Comparison of ENCODE assay signal across 9 mouse cellular contexts in the genomic region with DNA sequence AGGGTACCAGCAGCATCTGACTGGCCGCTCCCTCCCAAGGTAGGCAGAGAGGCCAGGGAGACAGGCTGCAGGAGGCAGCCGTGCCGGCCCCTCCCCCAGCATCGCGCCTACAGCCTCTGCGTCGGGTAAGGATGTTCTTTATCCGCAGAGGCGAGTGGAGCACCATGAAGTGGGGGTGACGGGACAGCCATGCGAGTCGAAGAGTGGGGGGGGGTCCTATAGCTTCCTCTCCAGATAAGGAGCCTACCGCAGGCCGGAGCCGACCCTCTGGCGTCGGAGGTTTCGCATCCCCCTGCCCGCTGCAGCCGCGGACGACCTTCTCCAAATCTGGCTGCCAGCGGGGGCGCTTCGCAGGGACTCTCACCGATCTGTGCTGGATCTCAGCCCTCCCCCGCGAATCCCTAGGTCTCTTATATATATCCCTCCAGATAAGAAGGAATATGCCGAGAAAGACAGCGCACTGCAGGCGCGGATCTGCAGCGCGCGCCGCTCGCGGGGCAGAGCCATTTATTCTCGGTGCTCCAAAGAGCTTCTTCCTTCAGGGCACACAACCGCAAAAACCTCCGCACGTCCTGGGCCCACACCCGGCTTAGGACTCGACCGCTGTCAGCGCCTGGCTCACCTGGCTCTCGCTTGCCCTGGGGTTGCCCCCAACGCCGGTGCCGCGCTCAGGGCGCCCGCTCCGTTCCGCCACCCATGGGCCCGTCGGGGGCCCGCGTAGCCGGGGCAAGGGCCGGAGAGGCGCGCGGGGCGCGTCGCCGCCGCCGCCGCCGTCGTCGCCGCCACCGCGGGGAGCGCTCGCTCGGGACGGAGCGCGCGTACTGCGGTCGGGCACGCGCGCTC. TPM values are rescaled to one million over a fixed set of nuclear protein-coding genes. Genes with fewer than 3 reads are reported as not detected.
DNase-seq lines count a peak whose midpoint lies in the region; ATAC-seq and TF ChIP-seq lines count a peak whose summit lies in the region.
"Had no signal": no experiment of that assay in that cellular context is flagged by ENCODE, and none has a peak within 500 bp of the region (broad histone marks: within the 10 kb centered on the region; RNA-seq: fewer than 3 reads in every experiment).

No protein-coding gene starts in this region.

- WGBS in kidney, adult 2 months, result 3% methylated on average over 89 of the region's 89 CpGs
- 0% methylated on average over 60 of the region's 89 CpGs for WGBS in hindbrain, embryonic 16.5 days
- WGBS in neural tube, embryonic 11.5 days, result under 1% methylated on average over 89 of the region's 89 CpGs

- H3K4me3 ChIP-seq in kidney, adult 2 months (ENCODE audit: insufficient read depth, low read depth, low read length), result peak overlapping the region; percentile 52
- H3K4me3 ChIP-seq in erythroblast, embryonic 14.5 days (replicated peaks), result peak overlapping the region; percentile 90
- peak overlapping the region; percentile 81 for H3K4me3 ChIP-seq in hindbrain, embryonic 16.5 days (ENCODE audit: low read length)
- H3K4me3 ChIP-seq in neural tube, embryonic 11.5 days (ENCODE audit: low read depth, low read length), result peak overlapping the region; percentile 87

- TF ChIP-seq CTCF in kidney, adult 2 months (conservative IDR thresholded peaks at IDR 0.05; ENCODE audit: insufficient read depth, insufficient read length, low read depth, low read length), result no peak

- TF ChIP-seq POLR2A in kidney, adult 2 months (IDR thresholded peaks at IDR 0.05; ENCODE audit: low read depth, low read length), result no peak

- H3K9me3 ChIP-seq in erythroblast, embryonic 14.5 days (ENCODE audit: control insufficient read depth, low read length), result no peaks in the 10 kb centered on the region; the same call in 1 of the 2 replicates
- H3K9me3 ChIP-seq in hindbrain, embryonic 16.5 days (ENCODE audit: control insufficient read depth, low read length), result no peaks in the 10 kb centered on the region
- no peaks in the 10 kb centered on the region for H3K9me3 ChIP-seq in neural tube, embryonic 11.5 days (ENCODE audit: control insufficient read depth, low read length)

- H3K27me3 ChIP-seq in kidney, adult 2 months (replicated peaks; ENCODE audit: control insufficient read depth, insufficient read depth, low read length), result no peaks in the 10 kb centered on the region
- H3K27me3 ChIP-seq in erythroblast, embryonic 14.5 days (ENCODE audit: control insufficient read depth), result peaks cover 99% of the 10 kb centered on the region
- H3K27me3 ChIP-seq in hindbrain, embryonic 16.5 days (replicated peaks; ENCODE audit: control insufficient read depth, insufficient read depth, low read length), result no peaks in the 10 kb centered on the region
- H3K27me3 ChIP-seq in neural tube, embryonic 11.5 days (ENCODE audit: control insufficient read depth, insufficient read depth, low read length), result peaks cover 30% of the 10 kb centered on the region

- H3K9ac ChIP-seq in hindbrain, embryonic 16.5 days (ENCODE audit: low read depth, low read length), result peak overlapping the region; percentile 98
- peak overlapping the region; percentile 90 for H3K9ac ChIP-seq in neural tube, embryonic 11.5 days (ENCODE audit: low read length)

- H3K4me2 ChIP-seq in hindbrain, embryonic 16.5 days (ENCODE audit: low read length), result peak overlapping the region; percentile 89
- peak overlapping the region; percentile 97 for H3K4me2 ChIP-seq in neural tube, embryonic 11.5 days (ENCODE audit: low read depth)

- H3K27ac ChIP-seq in kidney, adult 2 months (ENCODE audit: insufficient read depth, low read depth, low read length), result no peak overlapping the region
- H3K27ac ChIP-seq in hindbrain, embryonic 16.5 days (ENCODE audit: low read depth, low read length), result peak overlapping the region; percentile 96
- H3K27ac ChIP-seq in neural tube, embryonic 11.5 days (ENCODE audit: low read depth, low read length), result peak overlapping the region; percentile 76

- no peaks in the 10 kb centered on the region for H3K4me1 ChIP-seq in kidney, adult 2 months (ENCODE audit: control insufficient read depth, insufficient read depth, low read length)
- peaks cover 74% of the 10 kb centered on the region for H3K4me1 ChIP-seq in erythroblast, embryonic 14.5 days (ENCODE audit: control insufficient read depth)
- peaks cover 50% of the 10 kb centered on the region for H3K4me1 ChIP-seq in hindbrain, embryonic 16.5 days (ENCODE audit: control insufficient read depth, insufficient read depth, low read depth, low read length)
- peaks cover 41% of the 10 kb centered on the region for H3K4me1 ChIP-seq in neural tube, embryonic 11.5 days (ENCODE audit: control insufficient read depth, insufficient read depth, low read length)

- no peaks in the 10 kb centered on the region for H3K36me3 ChIP-seq in kidney, adult 2 months (ENCODE audit: control insufficient read depth, insufficient read depth, low read length)
- peaks cover 42% of the 10 kb centered on the region for H3K36me3 ChIP-seq in erythroblast, embryonic 14.5 days (ENCODE audit: control insufficient read depth)
- H3K36me3 ChIP-seq in hindbrain, embryonic 16.5 days (ENCODE audit: control insufficient read depth, insufficient read depth, low read length), result no peaks in the 10 kb centered on the region
- no peaks in the 10 kb centered on the region for H3K36me3 ChIP-seq in neural tube, embryonic 11.5 days (ENCODE audit: control insufficient read depth, insufficient read depth, low read length)

- peak; percentile 44 for ATAC-seq in hindbrain, embryonic 16.5 days
- ATAC-seq in neural tube, embryonic 11.5 days (ENCODE audit: insufficient read depth, low FRiP score, low TSS enrichment), result peak; percentile 35
- no peak for ATAC-seq in megakaryocyte-erythroid progenitor cell, adult 5-6 weeks (replicated peaks; ENCODE audit: low FRiP score, low TSS enrichment, poor library complexity, severe bottlenecking)

- DNase-seq in kidney, adult 2 months, result peak; percentile 15
- no peak for DNase-seq in kidney, adult 11 months
- DNase-seq in ZHBTc4 (ENCODE audit: low read depth, low spot score) (peak; percentile 65), liver (peak; percentile 75)
- peak; percentile 55 for DNase-seq in neural tube, embryonic 11.5 days (ENCODE audit: low spot score)

RNA-seq across cellular contexts. Expression of a gene that starts 1.1 kb away (rescaled TPM):
- polyA plus RNA-seq in kidney, adult 2 months (2012; rRNA removed), result 3.6 and 3.7 TPM in 2 replicates
- 7.6 and 9.7 TPM in 2 replicates for polyA plus RNA-seq in erythroblast, embryonic 14.5 days (2012)
- polyA plus RNA-seq in hindbrain, embryonic 16.5 days (2015; fragmentation: Nextera tagmentation; extraction: Ambion mirVana), result 109 and 117 TPM in 2 replicates
- 24.3 and 27.6 TPM in 2 replicates for polyA plus RNA-seq in neural tube, embryonic 11.5 days (2014; fragmentation: Nextera tagmentation; extraction: Ambion mirVana)
- 0.25 TPM in 1 of 2 replicates, not detected in the other for total RNA-seq in megakaryocyte-erythroid progenitor cell, adult 5-6 weeks (2014; fragmentation: Nextera tagmentation)
- 0.04 and 1.1 TPM in 2 replicates for total RNA-seq in megakaryocyte-erythroid progenitor cell, adult 5-6 weeks (2017)

RNA-seq across cellular contexts. Expression of a gene that starts 26.0 kb away (rescaled TPM):
- polyA plus RNA-seq in kidney, adult 2 months (2012; rRNA removed), result not detected in 2 replicates
- polyA plus RNA-seq in erythroblast, embryonic 14.5 days (2012), result not detected in 2 replicates
- 0.25 TPM in 2 replicates for polyA plus RNA-seq in hindbrain, embryonic 16.5 days (2015; fragmentation: Nextera tagmentation; extraction: Ambion mirVana)
- not detected in 2 replicates for polyA plus RNA-seq in neural tube, embryonic 11.5 days (2014; fragmentation: Nextera tagmentation; extraction: Ambion mirVana)
- not detected in 2 replicates for total RNA-seq in megakaryocyte-erythroid progenitor cell, adult 5-6 weeks (2014; fragmentation: Nextera tagmentation)
- not detected in 2 replicates for total RNA-seq in megakaryocyte-erythroid progenitor cell, adult 5-6 weeks (2017)
- total RNA-seq: adrenal gland, adult 18-20 months had no signal

RNA-seq across cellular contexts. Expression of a gene that starts 33.7 kb away (rescaled TPM):
- 44.0 and 45.3 TPM in 2 replicates for polyA plus RNA-seq in kidney, adult 2 months (2012; rRNA removed)
- 24.8 and 29.2 TPM in 2 replicates for polyA plus RNA-seq in erythroblast, embryonic 14.5 days (2012)
- polyA plus RNA-seq in hindbrain, embryonic 16.5 days (2015; fragmentation: Nextera tagmentation; extraction: Ambion mirVana), result 52.7 and 55.9 TPM in 2 replicates
- polyA plus RNA-seq in neural tube, embryonic 11.5 days (2014; fragmentation: Nextera tagmentation; extraction: Ambion mirVana), result 58.0 and 64.0 TPM in 2 replicates
- 39.5 and 41.5 TPM in 2 replicates for total RNA-seq in megakaryocyte-erythroid progenitor cell, adult 5-6 weeks (2014; fragmentation: Nextera tagmentation)
- 36.2 and 37.3 TPM in 2 replicates for total RNA-seq in megakaryocyte-erythroid progenitor cell, adult 5-6 weeks (2017)

RNA-seq across cellular contexts. Expression of a gene that starts 41.3 kb away (rescaled TPM):
- not detected in 2 replicates for polyA plus RNA-seq in kidney, adult 2 months (2012; rRNA removed)
- not detected in 2 replicates for polyA plus RNA-seq in erythroblast, embryonic 14.5 days (2012)
- polyA plus RNA-seq in hindbrain, embryonic 16.5 days (2015; fragmentation: Nextera tagmentation; extraction: Ambion mirVana), result 0.24 TPM in 2 replicates
- polyA plus RNA-seq in neural tube, embryonic 11.5 days (2014; fragmentation: Nextera tagmentation; extraction: Ambion mirVana), result not detected in 2 replicates
- not detected in 2 replicates for total RNA-seq in megakaryocyte-erythroid progenitor cell, adult 5-6 weeks (2014; fragmentation: Nextera tagmentation)
- total RNA-seq in megakaryocyte-erythroid progenitor cell, adult 5-6 weeks (2017), result not detected in 2 replicates
- total RNA-seq: adrenal gland, adult 18-20 months had no signal

RNA-seq across cellular contexts. Expression of a gene that starts 49.9 kb away (rescaled TPM):
- polyA plus RNA-seq in kidney, adult 2 months (2012; rRNA removed), result not detected in 2 replicates
- not detected in 2 replicates for polyA plus RNA-seq in erythroblast, embryonic 14.5 days (2012)
- polyA plus RNA-seq in hindbrain, embryonic 16.5 days (2015; fragmentation: Nextera tagmentation; extraction: Ambion mirVana), result not detected in 2 replicates
- polyA plus RNA-seq in neural tube, embryonic 11.5 days (2014; fragmentation: Nextera tagmentation; extraction: Ambion mirVana), result not detected in 2 replicates
- total RNA-seq in megakaryocyte-erythroid progenitor cell, adult 5-6 weeks (2014; fragmentation: Nextera tagmentation), result not detected in 2 replicates
- not detected in 2 replicates for total RNA-seq in megakaryocyte-erythroid progenitor cell, adult 5-6 weeks (2017)
- total RNA-seq: adrenal gland, adult 18-20 months had no signal
